Mouse (Mus musculus): ENCODE data around the gene Ccdc80. TPM values are rescaled to one million over a fixed set of nuclear protein-coding genes. Genes with fewer than 3 reads are reported as not detected.
A peak's percentile ranks its signal among the peaks of the same experiment; 100 is the strongest.

The Ccdc80 gene
- polyA plus RNA-seq (2015; fragmentation: Nextera tagmentation; extraction: Ambion mirVana), result 71.8 and 81.4 TPM in 2 replicates

DNA sequence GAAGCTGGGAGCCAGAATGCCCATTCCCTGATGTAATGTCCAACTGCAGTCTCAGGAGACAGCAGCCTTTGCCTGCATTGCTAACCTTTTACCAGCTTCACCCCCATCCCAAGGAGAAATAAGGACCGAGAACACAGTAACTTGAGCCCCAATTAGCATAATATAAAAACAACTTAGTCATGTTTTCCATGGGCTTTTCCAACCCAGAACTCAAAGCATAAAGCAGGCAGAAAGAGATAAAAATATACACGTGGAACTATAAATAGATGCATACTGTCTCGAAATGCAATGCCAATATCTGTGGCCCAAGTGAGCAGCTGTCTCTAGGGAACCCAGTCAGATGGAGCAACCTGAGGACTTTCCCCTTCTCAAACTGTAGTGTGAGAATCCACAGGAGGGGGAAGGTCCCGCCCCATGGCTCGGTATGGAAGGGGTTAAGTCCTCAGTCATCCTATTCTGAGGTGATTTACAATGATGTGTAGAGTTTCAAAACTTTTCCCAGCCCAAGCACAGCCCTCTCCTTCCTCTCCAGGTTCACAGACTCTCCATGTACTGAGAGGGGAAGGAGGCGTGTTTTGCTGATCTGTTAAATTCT, at the start of gene Ccdc80:
Gene Ccdc80 (plus strand): TSS at position 266 of the 595 bp plus-strand sequence.
- no peaks in the 10 kb centered on the region for H3K9me3 ChIP-seq
- 17% methylated on average over 6 of the region's 6 CpGs for WGBS
- no peaks in the 10 kb centered on the region for H3K36me3 ChIP-seq
- H3K27me3 ChIP-seq (replicated peaks), result no peaks in the 10 kb centered on the region
- peaks cover 10% of the 10 kb centered on the region for H3K4me1 ChIP-seq (replicated peaks)
- H3K9ac ChIP-seq, result peak within 1 kb of the TSS; percentile 63
- ATAC-seq, result peak; percentile 68
- H3K27ac ChIP-seq, result peak within 1 kb of the TSS; percentile 83
- peak within 1 kb of the TSS; percentile 40 for H3K4me3 ChIP-seq (replicated peaks)
- H3K4me2 ChIP-seq (replicated peaks), result peak within 1 kb of the TSS; percentile 67

DNA sequence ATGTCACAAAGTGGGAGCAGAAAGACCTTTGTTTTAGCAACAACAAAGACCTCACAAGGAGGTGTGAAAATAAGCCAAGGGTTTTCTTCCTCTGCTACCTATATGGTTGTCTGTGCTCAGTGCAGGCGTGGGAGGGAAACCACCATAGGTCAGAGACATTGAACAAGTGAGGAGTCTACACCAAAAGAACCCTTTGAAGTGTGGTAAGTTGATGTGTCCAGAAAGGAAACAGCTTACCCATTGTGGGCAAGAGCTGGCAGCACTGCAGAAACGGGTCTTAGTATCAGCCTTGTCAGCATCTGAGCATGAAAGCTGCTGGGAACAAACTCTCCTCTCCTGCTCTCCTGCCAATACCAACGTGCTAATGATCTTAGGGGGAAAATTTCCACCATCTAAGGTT, 48.4 kb upstream of the Ccdc80 start:
- no peaks in the 10 kb centered on the region for H3K4me1 ChIP-seq (replicated peaks)
- no peak overlapping the region for H3K4me3 ChIP-seq (replicated peaks)
- WGBS, result 50% methylated on average over 3 of the region's 3 CpGs
- ATAC-seq, result no peak
- no peak overlapping the region for H3K4me2 ChIP-seq (replicated peaks)
- no peaks in the 10 kb centered on the region for H3K36me3 ChIP-seq
- no peak overlapping the region for H3K27ac ChIP-seq
- H3K9me3 ChIP-seq, result no peaks in the 10 kb centered on the region
- no peaks in the 10 kb centered on the region for H3K27me3 ChIP-seq (replicated peaks)
- no peak overlapping the region for H3K9ac ChIP-seq

DNA sequence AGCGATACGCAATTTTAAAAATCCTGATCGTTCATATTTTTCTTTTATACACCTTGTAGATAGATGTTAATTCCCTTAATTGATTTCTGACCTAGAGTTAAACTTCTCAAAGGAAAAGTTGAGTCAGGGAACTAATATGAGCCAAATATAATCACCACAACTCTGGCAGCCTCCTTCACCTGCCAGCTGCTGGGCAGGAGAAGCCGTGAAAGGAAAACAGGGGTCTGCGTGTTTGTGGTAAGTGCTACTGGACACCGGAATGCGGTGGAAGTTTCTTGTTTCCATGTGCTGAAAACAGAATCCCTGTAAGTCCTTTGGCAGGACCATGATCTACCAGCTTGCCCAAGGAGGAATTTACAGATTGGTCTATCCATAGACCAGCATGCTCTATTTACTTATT, 36.0 kb upstream of the Ccdc80 start:
- Histone ChIP-seq H3K4me1 (replicated peaks) (no peaks in the 10 kb centered on the region), H3K4me3 (replicated peaks) (no peak overlapping the region), H3K4me2 (replicated peaks) (no peak overlapping the region), H3K36me3 (no peaks in the 10 kb centered on the region), H3K27me3 (replicated peaks) (no peaks in the 10 kb centered on the region), H3K9me3 (no peaks in the 10 kb centered on the region), H3K9ac (no peak overlapping the region), H3K27ac (no peak overlapping the region)
- WGBS, result 87% methylated on average over 7 of the region's 7 CpGs
- no peak for ATAC-seq

DNA sequence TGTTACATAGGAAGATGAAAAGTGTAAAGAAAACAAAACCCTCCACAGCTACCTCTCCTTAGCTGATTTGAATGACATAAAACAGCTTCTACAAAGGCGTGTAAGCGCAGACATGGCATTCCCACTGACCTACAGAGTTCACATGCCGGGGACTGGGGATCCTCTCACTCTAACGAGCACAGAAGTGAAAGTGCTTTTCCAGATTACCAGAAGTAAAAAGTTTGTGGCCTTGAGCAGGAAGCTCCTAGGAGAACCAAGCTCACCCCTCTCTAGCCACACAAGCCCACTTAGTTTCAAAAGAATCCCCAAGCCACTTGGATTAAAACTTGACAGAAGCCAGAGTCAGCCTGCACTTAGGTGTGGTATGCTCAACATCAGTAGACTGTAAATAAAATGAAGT, 35.3 kb upstream of the Ccdc80 start:
- H3K4me3 ChIP-seq (replicated peaks), result no peak overlapping the region
- no peaks in the 10 kb centered on the region for H3K9me3 ChIP-seq
- H3K36me3 ChIP-seq, result no peaks in the 10 kb centered on the region
- H3K27ac ChIP-seq, result 0 out of 2 replicates have a peak overlapping the region, but pooled peaks have one; percentile 27
- WGBS, result 55% methylated on average over 4 of the region's 4 CpGs
- H3K9ac ChIP-seq, result no peak overlapping the region
- H3K4me2 ChIP-seq (replicated peaks), result no peak overlapping the region
- ATAC-seq, result no peak
- no peaks in the 10 kb centered on the region for H3K4me1 ChIP-seq (replicated peaks)
- no peaks in the 10 kb centered on the region for H3K27me3 ChIP-seq (replicated peaks)

DNA sequence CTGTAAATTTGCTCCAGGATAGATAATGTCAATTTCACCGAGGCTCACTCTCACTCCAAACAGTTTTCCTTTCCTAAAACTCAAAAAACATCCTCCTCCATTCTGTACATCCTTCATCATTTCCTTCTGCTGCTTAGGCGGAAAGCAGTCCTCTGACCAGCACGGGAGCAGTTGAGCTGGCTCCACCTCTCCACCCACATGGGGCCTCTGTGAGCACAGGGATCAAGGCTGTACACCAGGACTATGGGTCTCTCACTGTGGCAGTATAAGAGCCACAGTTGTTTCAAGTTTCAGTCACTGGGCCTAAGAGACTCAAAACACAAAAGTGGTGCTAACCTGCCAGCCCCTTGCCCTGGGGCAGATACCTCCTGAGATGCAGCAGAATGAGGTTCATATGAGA, 32.1 kb upstream of the Ccdc80 start:
- no peak for ATAC-seq
- no peaks in the 10 kb centered on the region for H3K36me3 ChIP-seq
- no peak overlapping the region for H3K4me3 ChIP-seq (replicated peaks)
- 39% methylated on average over 3 of the region's 3 CpGs for WGBS
- no peaks in the 10 kb centered on the region for H3K4me1 ChIP-seq (replicated peaks)
- no peak overlapping the region for H3K27ac ChIP-seq
- H3K9ac ChIP-seq, result no peak overlapping the region
- H3K27me3 ChIP-seq (replicated peaks), result no peaks in the 10 kb centered on the region
- H3K4me2 ChIP-seq (replicated peaks), result no peak overlapping the region
- no peaks in the 10 kb centered on the region for H3K9me3 ChIP-seq

DNA sequence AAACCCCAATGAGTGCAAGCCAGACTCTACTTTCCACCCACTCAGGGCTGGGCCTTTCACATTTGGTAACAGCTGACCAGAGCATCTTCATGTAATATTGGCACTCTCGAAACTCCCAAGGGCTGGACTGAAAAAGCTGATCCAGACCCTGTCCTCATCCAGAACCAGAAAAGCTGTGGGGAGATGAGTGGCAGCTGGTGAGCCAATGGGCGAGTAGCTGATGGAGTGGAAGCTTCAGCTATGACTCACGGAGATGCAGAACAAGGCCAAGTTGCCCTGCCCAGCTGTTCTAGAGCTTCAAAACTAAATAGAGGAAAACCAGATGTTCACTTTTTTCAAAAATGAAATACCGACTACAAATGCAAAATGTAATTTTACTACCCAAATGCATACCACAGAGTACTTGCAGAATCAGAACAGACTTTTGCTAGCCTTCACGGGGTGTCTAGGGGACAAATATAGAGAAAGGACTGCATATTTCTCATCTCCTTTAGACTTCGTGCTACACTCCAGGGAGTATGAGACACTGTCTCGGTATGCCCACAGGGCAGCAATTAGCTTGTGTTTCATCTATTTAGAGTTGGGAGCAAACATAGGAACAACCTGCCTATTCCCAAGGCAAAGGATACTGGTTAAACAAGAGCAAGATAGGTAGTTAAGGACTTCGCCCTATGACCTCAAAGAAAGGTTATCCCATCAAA, 22.7 kb upstream of the Ccdc80 start:
- Histone ChIP-seq H3K4me2 (replicated peaks) (no peak overlapping the region), H3K27me3 (replicated peaks) (no peaks in the 10 kb centered on the region), H3K27ac (no peak overlapping the region), H3K4me1 (replicated peaks) (no peaks in the 10 kb centered on the region), H3K9ac (no peak overlapping the region), H3K9me3 (no peaks in the 10 kb centered on the region), H3K4me3 (replicated peaks) (no peak overlapping the region), H3K36me3 (no peaks in the 10 kb centered on the region)
- ATAC-seq, result no peak
- 77% methylated on average over 8 of the region's 8 CpGs for WGBS

DNA sequence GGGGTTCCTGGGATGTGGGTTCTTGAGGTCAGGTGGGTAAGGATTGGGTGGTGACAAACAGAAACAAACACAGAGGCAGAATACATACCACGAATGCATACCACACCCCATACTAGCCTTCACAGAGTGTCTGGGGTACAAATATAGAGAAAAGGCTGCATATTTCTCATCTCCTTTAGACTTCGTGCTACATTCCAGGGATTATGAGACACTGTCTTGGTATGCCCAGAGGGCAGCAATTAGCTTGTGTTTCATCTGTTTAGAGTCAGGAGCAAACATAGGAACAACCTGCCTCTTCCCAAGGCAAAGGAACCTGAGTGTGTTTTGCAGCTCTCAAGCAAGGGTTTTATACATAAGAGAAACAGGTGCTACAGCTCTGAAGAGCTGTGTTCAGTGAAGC, 21.8 kb upstream of the Ccdc80 start:
- no peaks in the 10 kb centered on the region for H3K36me3 ChIP-seq
- H3K9ac ChIP-seq, result no peak overlapping the region
- no peaks in the 10 kb centered on the region for H3K27me3 ChIP-seq (replicated peaks)
- H3K4me2 ChIP-seq (replicated peaks), result no peak overlapping the region
- ATAC-seq, result no peak
- H3K9me3 ChIP-seq, result no peaks in the 10 kb centered on the region
- no peaks in the 10 kb centered on the region for H3K4me1 ChIP-seq (replicated peaks)
- no peak overlapping the region for H3K4me3 ChIP-seq (replicated peaks)
- H3K27ac ChIP-seq, result no peak overlapping the region
- 64% methylated on average over 2 of the region's 2 CpGs for WGBS

DNA sequence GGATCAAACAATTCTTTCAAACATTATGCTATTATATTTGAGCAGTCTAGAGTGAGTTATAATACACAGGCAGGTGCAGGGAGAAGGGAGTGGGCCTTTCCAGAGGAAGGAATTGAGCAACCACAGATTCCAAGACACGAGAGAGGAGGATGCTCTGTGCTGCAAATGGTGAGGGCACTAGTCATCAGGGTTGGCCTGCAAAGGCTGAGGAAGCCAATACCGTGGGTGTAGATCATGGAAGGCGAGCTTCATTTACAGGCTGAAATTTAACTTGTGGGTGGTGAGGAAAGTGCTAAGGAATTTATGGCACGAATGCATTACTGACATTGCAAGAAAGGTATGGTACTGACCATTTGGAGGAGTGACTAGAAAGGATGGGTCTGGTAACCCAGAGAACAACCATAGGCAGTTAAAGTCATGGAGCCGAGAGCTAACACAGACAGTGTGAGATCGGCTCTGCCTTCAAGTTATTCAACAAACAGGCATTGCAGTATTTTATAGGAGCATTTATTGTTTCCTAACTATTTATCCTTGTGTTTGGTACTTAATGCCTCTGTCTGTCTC, 15.6 kb upstream of the Ccdc80 start:
- no peaks in the 10 kb centered on the region for H3K36me3 ChIP-seq
- no peak overlapping the region for H3K27ac ChIP-seq
- H3K9me3 ChIP-seq, result no peaks in the 10 kb centered on the region
- H3K9ac ChIP-seq, result no peak overlapping the region
- no peak overlapping the region for H3K4me2 ChIP-seq (replicated peaks)
- H3K27me3 ChIP-seq (replicated peaks), result no peaks in the 10 kb centered on the region
- no peak overlapping the region for H3K4me3 ChIP-seq (replicated peaks)
- whole genome bisulfite sequencing, result 70% methylated on average over 6 of the region's 6 CpGs
- H3K4me1 ChIP-seq (replicated peaks), result no peaks in the 10 kb centered on the region
- no peak for ATAC-seq

DNA sequence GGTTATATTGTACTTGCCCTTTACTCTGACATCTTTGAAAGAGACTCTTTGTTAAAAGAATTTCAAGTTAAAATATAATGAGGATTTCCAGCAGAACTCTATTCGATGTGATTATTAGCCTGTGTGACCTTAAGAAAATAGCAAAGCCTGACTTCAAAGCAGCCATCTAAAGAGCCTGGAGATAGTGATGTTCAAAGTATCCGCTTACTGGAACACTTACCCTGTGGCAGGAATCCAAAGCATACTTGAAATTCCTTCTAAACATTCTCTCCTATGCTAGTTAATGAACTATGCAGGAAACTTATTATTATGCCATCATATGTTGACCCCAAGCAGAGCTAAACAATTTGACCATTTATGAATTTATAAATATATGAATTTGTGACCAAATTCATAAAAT, 13.9 kb upstream of the Ccdc80 start:
- Histone ChIP-seq H3K27ac (no peak overlapping the region), H3K4me1 (replicated peaks) (no peaks in the 10 kb centered on the region), H3K4me3 (replicated peaks) (no peak overlapping the region), H3K4me2 (replicated peaks) (no peak overlapping the region), H3K27me3 (replicated peaks) (no peaks in the 10 kb centered on the region), H3K36me3 (no peaks in the 10 kb centered on the region), H3K9ac (no peak overlapping the region), H3K9me3 (no peaks in the 10 kb centered on the region)
- ATAC-seq, result no peak
- WGBS, result 35% methylated on average over 2 of the region's 2 CpGs

DNA sequence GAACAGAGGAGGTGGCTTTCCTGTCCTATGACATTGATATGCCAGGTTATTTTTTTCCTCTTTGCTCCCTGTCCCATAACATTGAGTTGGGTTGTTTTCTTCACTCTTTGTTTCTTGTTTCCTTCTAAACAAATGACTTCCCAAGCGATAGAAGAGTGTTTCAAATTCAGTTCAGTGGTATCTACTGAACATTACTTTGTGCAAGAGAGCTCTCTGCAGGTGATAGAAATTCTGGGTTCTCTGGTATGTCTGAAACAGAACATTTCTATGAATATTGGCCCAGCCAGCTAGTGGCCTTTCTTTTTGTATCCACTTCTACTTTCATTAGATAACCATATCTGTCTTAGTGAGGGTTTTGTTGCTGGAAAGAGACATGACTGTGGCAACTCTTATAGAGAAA, 4.4 kb upstream of the Ccdc80 start:
- Histone ChIP-seq H3K4me1 (replicated peaks) (peaks cover 3% of the 10 kb centered on the region; the same call in 1 of the 2 replicates), H3K27ac (no peak overlapping the region), H3K9me3 (no peaks in the 10 kb centered on the region), H3K4me3 (replicated peaks) (no peak overlapping the region), H3K9ac (no peak overlapping the region), H3K4me2 (replicated peaks) (no peak overlapping the region), H3K36me3 (no peaks in the 10 kb centered on the region), H3K27me3 (replicated peaks) (no peaks in the 10 kb centered on the region)
- WGBS, result 80% methylated on average over 1 of the region's 1 CpGs
- no peak for ATAC-seq

DNA sequence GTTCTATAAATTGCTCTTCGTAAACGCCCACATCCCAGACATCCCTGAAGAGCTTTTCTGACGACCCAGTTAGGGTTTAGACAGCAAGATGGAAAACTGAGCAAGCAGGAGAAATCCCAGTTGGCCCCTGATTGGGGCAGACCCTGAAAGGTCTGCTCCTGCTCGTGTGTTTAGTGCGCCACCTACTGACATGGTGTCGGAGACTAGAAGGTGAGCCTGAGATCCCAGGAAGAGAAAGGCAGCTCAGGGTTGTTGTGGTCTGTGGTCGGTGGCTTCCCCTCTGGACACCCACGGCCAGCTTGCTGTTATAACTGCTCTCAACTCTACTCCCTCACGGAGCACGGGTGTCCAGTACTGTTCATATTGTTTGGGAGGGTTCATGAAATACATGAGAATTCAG, 3.2 kb upstream of the Ccdc80 start:
- no peak overlapping the region for H3K27ac ChIP-seq
- H3K9me3 ChIP-seq, result no peaks in the 10 kb centered on the region
- no peak overlapping the region for H3K4me2 ChIP-seq (replicated peaks)
- H3K36me3 ChIP-seq, result no peaks in the 10 kb centered on the region
- H3K9ac ChIP-seq, result no peak overlapping the region
- H3K4me3 ChIP-seq (replicated peaks), result no peak overlapping the region
- ATAC-seq, result peak; percentile 76
- 7% methylated on average over 10 of the region's 10 CpGs for WGBS
- H3K27me3 ChIP-seq (replicated peaks), result no peaks in the 10 kb centered on the region
- H3K4me1 ChIP-seq (replicated peaks), result peaks cover 3% of the 10 kb centered on the region; the same call in 1 of the 2 replicates

DNA sequence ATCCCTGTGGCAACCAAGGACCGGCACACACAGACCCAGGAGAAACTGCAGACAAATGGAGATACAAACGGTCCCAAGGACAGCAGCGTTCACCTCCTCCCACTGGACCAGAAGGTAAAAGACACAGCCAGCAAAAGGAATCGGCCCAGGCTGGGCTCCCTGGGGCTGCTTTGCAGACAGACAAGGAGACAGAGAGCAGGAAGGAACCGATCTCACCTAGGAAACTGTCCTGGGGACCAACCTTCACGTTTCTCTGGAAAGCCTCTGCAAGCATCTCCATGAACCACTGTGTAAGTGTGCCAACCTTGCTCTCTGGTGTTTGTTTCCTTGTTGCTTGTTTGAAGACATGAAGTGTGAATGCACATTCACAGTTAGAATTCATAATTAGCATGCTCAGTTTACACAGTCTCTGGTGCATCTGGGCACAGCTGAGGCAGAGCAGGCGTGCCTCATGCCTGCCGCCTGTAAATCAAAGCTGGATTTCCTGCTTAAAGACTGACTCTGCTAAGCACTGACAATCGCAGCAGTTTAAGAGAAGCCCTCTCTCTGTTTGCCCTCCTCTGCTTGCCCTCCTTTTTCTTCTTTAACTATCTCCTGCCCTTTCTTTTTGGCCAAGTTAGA, 1.0 kb downstream of the Ccdc80 start:
- no peaks in the 10 kb centered on the region for H3K36me3 ChIP-seq
- H3K27me3 ChIP-seq (replicated peaks), result no peaks in the 10 kb centered on the region
- peak overlapping the region; percentile 63 for H3K9ac ChIP-seq
- H3K4me3 ChIP-seq (replicated peaks), result peak overlapping the region; percentile 40
- H3K4me2 ChIP-seq (replicated peaks), result peak overlapping the region; percentile 67
- H3K4me1 ChIP-seq (replicated peaks), result peaks cover 10% of the 10 kb centered on the region
- ATAC-seq, result 0 out of 2 replicates have a peak, but pooled peaks have one; percentile 53
- peak overlapping the region; percentile 83 for H3K27ac ChIP-seq
- H3K9me3 ChIP-seq, result no peaks in the 10 kb centered on the region
- WGBS, result 2% methylated on average over 9 of the region's 9 CpGs
